Mouse (Mus musculus): ENCODE results near the gene Dpf1. TPM values are rescaled to one million over a fixed set of nuclear protein-coding genes. Genes with fewer than 3 reads are reported as not detected.
A peak's percentile ranks its signal among the peaks of the same experiment; 100 is the strongest.

The Dpf1 gene
- polyA plus RNA-seq, 1 experiment: 91.9 TPM

DNA sequence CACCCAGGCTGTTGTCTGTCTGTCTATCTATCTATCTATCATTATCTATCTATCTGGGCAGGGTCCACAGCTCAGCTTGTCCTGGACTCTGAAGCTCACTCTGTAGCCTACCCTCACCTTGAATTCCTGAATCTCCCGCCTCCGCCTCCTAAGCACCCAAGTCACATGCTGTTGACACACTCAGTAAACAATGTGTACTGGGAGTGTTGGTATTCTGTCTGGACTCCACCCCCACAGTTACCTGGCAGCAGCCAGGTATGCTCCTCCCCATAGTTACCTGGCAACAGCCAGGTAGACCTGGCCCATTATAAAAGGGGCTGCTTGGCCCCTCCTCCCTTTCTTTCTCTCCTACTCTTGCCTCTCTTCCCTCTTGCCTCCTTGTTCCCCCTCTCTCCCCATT lies 15.7 kb upstream of the Dpf1 start:
- DNase-seq (ENCODE audit: extremely low spot score in 1 of 2, low spot score in 1 of 2): no peak

DNA sequence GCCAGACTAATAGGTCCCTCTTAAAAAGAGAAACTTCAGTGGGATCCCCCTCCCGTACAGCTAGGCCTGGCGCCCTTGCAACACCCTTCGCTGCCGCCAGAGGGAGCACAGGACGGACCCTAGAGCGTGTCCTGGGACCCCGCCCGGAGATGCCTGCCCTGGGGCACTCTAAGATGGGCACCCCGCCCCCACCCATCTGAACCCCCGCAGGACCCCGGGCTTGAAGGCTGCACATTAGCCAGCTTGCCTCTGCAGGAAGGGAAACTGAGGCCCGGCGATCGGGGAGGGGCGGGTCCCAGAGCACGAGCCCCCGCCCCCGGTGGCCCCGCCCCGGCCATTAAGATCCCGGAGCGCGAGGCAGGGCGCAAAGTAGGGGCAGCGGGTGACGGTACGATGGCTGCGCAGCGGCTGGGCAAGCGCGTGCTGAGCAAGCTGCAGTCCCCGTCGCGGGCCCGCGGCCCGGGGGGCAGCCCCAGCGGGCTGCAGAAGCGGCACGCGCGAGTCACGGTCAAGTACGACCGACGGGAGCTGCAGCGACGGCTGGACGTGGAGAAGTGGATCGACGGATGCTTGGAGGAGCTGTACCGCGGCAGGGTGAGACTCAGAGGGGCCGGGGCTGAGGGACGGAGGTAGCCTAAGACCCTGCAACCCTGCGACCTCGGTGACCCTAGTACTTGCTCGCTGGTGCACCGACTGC lies 14.7 kb upstream of the Dpf1 start, which contains the start of gene Ppp1r14a:
TSS of gene Ppp1r14a (plus strand) at position 367 of the 697 bp plus-strand sequence.
- peak in 1 of 2 experiments; percentile 65 for DNase-seq (ENCODE audit: extremely low spot score in 1 of 2, low spot score in 1 of 2)

DNA sequence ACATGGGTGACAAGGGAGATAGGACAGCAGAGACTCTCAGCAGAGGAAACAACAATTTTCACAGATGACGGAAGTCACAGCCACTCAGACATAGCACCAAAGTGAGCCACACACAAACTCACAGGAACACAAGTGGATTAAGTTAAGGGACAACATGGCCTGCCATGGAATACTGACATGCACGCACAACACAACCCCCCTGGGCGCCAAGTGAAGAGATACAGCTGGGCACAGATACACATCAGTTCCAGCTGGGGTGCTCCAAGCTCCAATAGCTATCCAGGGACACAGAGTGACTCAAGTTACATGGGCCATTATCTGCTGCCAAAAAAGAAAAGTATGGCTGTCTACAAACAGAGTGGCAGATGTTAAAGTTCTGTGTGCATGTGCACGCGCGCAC lies 13.9 kb upstream of the Dpf1 start:
- no peak for DNase-seq (ENCODE audit: extremely low spot score in 1 of 2, low spot score in 1 of 2)

DNA sequence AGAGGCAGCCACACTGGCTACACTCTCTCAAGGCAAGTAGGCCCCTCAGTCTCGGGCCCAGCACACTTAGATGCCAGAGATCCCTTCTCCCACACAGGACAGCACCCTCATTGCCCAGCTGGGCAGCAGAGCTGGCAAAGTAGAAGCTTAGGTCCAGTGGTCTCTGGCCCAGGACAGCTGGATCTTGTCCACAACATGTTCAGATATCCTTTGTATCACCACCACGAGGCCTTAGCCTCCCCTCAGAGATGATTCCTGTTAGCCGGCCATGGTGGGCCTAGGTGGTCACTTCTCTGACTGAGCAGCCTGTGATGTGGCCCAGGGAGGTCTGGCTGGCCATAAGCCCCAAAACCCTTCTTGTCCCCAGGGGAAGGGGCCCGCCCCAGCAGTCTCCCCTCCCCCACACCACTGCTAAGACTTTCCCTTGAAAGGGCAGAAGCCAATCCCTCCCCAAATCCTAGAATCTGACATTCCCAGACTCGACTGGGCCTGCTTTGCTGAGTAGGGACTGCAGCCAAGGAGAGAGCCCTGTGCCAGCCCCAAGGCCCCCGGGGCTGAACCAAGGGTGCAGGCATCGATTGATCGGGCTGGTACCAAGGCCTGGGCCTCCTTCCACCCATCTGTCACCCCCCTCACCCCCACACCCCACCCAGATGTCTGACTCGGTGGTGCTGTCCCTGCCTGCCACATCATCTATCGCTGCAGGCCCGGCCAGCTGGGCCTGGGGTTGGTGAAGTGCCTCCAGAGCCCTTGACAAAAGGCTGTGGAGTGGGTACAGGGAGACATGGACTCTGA lies 12.9 kb upstream of the Dpf1 start:
- DNase-seq (ENCODE audit: extremely low spot score in 1 of 2, low spot score in 1 of 2): peak in 1 of 2 experiments; percentile 30

- no peak for DNase-seq (ENCODE audit: extremely low spot score in 1 of 2, low spot score in 1 of 2)
These were observed 11.9 kb upstream of the Dpf1 start for GRCm38 (mm10) chr7:29291616-29292457.

DNA sequence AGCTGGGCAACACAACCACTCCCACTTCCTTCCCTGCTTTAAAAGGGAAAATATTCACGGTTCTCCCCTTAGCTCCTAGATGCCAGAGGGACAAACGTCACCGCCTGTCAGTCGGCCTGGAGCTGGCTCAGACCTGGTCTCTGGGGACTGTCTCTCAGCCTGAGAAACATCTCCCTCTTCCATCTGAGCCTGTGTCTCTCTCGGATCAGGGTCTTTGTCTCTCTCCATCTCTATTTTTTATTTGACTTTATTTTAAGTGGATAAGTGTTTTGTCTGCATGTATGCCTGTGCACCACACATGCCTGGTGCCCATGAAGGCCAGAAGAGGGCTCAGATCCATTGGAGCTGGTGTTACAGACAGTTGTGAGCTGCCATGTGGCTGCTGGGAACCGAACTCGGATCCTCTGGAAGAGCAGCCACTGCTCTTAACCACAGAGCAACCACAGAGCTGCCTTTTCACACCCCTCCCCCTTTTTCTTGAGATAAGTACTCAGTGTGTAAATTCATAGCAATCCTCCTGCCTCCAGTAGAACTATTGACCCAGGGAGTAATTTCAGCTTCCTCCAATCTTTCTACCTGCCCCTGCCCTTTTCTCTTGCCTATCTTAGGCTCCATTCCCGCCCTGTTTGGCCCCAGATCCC lies 11.2 kb upstream of the Dpf1 start:
- no peak for DNase-seq (ENCODE audit: extremely low spot score in 1 of 2, low spot score in 1 of 2)

- DNase-seq (ENCODE audit: extremely low spot score in 1 of 2, low spot score in 1 of 2): no peak
These were observed 10.4 kb upstream of the Dpf1 start for GRCm38 (mm10) chr7:29293131-29294065.

GRCm38 (mm10) chr7:29294111-29294761 lies 9.5 kb upstream of the Dpf1 start:
- DNase-seq (ENCODE audit: extremely low spot score in 1 of 2, low spot score in 1 of 2): no peak

- DNase-seq (ENCODE audit: extremely low spot score in 1 of 2, low spot score in 1 of 2): no peak
These were observed 7.7 kb upstream of the Dpf1 start for GRCm38 (mm10) chr7:29295861-29296647.

DNA sequence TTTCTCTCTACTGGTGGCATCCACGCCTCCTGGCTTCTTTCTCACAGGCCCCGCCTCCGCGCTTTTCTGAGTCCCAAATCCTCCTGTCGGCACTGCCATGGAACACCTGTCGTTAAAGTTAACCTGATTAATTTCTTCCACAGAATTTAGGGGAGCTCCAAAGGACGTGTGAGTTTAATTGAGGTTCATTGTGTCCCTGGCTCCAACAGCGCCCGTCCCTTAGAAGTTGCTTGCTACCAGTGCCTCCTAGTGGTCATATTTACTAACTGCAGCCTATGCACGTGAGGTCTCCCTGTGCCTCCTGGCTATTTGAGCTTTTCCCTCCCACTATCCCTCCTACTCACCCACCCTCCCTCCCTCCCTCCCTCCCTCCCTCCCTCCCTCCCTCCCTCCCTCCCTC lies 6.8 kb upstream of the Dpf1 start:
- DNase-seq (ENCODE audit: extremely low spot score in 1 of 2, low spot score in 1 of 2): peak in 1 of 2 experiments; percentile 80

DNA sequence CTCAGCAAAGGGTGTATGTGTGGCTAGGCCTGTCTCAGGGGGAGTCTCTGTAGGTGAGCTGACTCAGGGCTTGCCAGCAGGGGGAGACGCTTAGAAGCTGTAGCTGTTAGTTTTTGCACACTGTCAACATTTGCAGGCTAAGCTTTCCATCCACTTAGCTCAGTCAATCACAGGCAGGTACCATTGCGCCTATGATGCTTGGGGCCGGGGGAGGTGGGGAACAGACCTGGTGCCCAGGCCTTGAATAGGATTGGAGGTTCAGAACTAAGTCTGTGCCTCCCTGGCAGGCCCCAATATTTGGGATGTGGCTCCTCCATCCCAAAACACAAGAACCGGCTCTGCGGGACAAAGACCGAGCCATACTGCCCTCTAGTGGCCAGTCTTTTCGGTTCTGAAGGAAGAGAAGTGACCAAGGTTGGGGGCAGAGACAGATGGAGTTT lies 2.6 kb upstream of the Dpf1 start:
- peak in 1 of 2 experiments; percentile 86 for DNase-seq (ENCODE audit: extremely low spot score in 1 of 2, low spot score in 1 of 2)

- no peak for DNase-seq (ENCODE audit: extremely low spot score in 1 of 2, low spot score in 1 of 2)
These were observed 1.1 kb upstream of the Dpf1 start for GRCm38 (mm10) chr7:29302641-29303040.

DNA sequence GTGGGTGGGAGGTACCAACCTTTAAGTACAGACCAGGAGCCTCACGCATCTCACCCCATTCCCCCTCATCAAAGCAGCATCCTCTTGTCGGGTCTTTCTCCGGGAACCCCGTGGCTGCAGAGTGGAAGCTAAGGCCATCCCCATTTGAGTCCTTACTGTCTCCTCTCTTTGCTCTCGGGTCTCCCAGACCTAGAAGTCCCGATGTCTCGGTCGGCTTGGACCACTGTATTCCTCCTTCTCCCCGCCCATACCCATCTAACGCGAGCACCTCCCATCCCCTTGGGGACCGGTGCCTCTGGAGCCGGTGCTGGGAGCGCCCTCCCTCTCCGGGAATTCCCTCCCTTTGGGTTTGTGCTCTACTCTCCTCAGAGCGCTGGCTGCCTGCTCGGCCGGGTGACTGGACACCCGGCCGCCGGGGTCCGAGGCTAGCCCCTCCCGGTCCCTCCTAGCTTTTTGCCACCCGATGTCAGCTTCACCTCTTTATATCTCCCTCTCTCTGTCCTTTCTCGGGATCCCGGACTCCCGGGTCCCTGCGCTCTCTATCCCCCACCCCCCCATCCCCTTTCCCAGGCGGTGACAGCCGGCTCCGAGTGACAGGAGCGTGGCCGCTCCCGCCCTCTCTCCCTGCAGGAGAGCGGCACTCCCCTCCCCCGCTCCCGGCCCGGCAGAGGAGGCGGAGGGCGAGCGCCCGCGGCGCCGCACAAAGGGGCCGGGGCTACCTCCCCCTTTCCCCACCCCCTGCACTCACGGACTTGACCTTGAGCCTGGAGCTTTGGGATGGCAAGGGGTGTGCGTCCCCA lies 912 bp downstream of the Dpf1 start:
- DNase-seq (ENCODE audit: extremely low spot score in 1 of 2, low spot score in 1 of 2): no peak

GRCm38 (mm10) chr7:29305263-29305988 lies 1.7 kb downstream of the Dpf1 start:
- DNase-seq (ENCODE audit: extremely low spot score in 1 of 2, low spot score in 1 of 2): no peak

GRCm38 (mm10) chr7:29306108-29306507 lies 2.4 kb downstream of the Dpf1 start:
- DNase-seq (ENCODE audit: extremely low spot score in 1 of 2, low spot score in 1 of 2): no peak

GRCm38 (mm10) chr7:29306619-29307018 lies 2.9 kb downstream of the Dpf1 start:
- DNase-seq (ENCODE audit: extremely low spot score in 1 of 2, low spot score in 1 of 2): peak in 1 of 2 experiments; percentile 84

All from frontal cortex, adult 2 months (tissue).